Mouse (Mus musculus) heart, embryonic 14.5 days (tissue): ENCODE results near the gene Hmg20b. TPM values are rescaled to one million over a fixed set of nuclear protein-coding genes. Genes with fewer than 3 reads are reported as not detected.

Experiments used
- ATAC-seq: fragments of 200-750 bp; cut with Nextera tagmentation; 2 replicates; pipeline ENCODE4 v1.8.0; 2017; ENCODE audit warnings: low read depth, moderate TSS enrichment; ENCODE audit not compliant: insufficient number of reproducible peaks, insufficient read depth, low FRiP score
- H3K27ac ChIP-seq, 2 experiments: fragments of 200-500 bp in 1 of 2; fragments of 300-500 bp in 1 of 2; sonication (generic) in 1 of 2; replicated peaks in 1 of 2; 2 replicates each; pipeline ENCODE4 v1.5.1; 2012 to 2014; ENCODE audit warnings: low read depth in 2 of 2, low read length in 2 of 2, control low read depth in 1 of 2, mild to moderate bottlenecking in 1 of 2, mixed read lengths in 1 of 2; ENCODE audit not compliant: control insufficient read depth in 1 of 2, insufficient read depth in 1 of 2
- H3K27me3 ChIP-seq: fragments of 300-500 bp; sonication (generic); 2 replicates; pipeline ENCODE4 v1.6.1; 2014; ENCODE audit warnings: mild to moderate bottlenecking, low read length, control low read depth; ENCODE audit not compliant: control insufficient read depth, insufficient read depth
- H3K36me3 ChIP-seq: fragments of 300-500 bp; sonication (generic); 2 replicates; pipeline ENCODE4 v1.6.1; 2014; ENCODE audit warnings: mild to moderate bottlenecking, control low read depth, low read length, mixed read lengths; ENCODE audit not compliant: control insufficient read depth, insufficient read depth
- H3K4me1 ChIP-seq, 2 experiments: fragments of 200-500 bp in 1 of 2; fragments of 300-500 bp in 1 of 2; sonication (generic) in 1 of 2; 2 replicates each; pipeline ENCODE4 v1.6.1; 2012 to 2014; ENCODE audit warnings: low read length in 2 of 2, control low read depth in 1 of 2, mixed read lengths in 1 of 2; ENCODE audit not compliant: control insufficient read depth in 2 of 2, insufficient read depth in 2 of 2
- H3K4me2 ChIP-seq: fragments of 300-500 bp; sonication (generic); 2 replicates; pipeline ENCODE4 v1.6.1; 2014; ENCODE audit warnings: mild to moderate bottlenecking, low read length
- H3K4me3 ChIP-seq, 2 experiments: fragments of 200-500 bp in 1 of 2; fragments of 300-500 bp in 1 of 2; sonication (generic) in 1 of 2; 2 replicates each; pipeline ENCODE4 v1.5.1; 2012 to 2014; ENCODE audit warnings: low read length in 2 of 2, mild to moderate bottlenecking in 2 of 2, control low read depth in 1 of 2, low read depth in 1 of 2, moderate library complexity in 1 of 2; ENCODE audit not compliant: control insufficient read depth in 1 of 2, insufficient read depth in 1 of 2
- H3K9ac ChIP-seq: fragments of 300-500 bp; sonication (generic); 2 replicates; pipeline ENCODE4 v1.6.1; 2014; ENCODE audit warnings: mild to moderate bottlenecking, low read length
- H3K9me3 ChIP-seq: fragments of 300-500 bp; sonication (generic); 2 replicates; pipeline ENCODE4 v1.6.1; 2016; ENCODE audit warnings: low read length, control low read depth; ENCODE audit not compliant: control insufficient read depth
- WGBS: fragments of 180-500 bp; shearing (Covaris S2); extraction: QIAGEN DNeasy Blood & Tissue Kit; methylation state at CpG from one replicate; pipeline ENCODE4 v1.1.7; 2014; 5-methylcytosine and 5-hydroxymethylcytosine counted together
- polyA plus RNA-seq: library from polyadenylated mRNA; unstranded; fragments of >200 nt; fragmentation: Nextera tagmentation; extraction: Ambion mirVana; gene quantifications from 2 replicates; pipeline ENCODE4 v1.2.1, GENCODE M21; 2014

Gene Hmg20b
- polyA plus RNA-seq, 1 experiment from 2014 or later = 97.0 TPM

DNA sequence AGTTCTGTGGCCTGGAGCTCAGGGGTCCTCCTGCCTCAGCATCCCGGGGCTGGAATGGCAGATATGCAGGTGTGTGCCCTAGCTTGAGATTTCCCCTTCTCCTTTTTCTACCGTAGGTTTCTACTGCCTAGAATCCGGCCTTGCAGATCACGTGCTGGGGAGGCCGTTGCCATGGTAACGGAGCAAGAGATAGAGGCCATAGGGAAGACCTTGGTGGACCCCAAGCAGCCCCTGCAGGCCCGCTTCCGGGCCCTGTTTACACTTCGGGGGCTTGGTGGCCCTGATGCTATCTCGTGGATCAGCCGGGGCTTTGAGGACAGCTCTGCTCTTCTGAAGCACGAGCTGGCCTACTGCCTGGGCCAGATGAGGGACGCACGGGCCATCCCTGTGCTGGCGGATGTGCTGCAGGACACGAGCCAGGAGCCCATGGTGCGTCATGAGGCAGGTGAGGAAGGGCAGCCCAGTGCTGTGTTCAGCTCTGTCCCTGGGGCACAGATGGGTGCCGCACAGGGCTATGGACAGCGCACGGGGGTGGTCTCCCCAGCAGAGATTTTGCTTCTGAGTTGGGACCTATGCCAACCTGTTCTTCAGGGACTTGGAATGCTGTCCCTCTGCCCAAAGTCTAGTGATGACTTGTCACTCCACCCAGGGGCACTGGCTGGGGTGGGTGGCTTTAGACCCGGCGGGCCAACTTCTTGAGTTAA lies 35.5 kb upstream of the Hmg20b start:
- peaks cover 38% of the 10 kb centered on the region for H3K36me3 ChIP-seq
- H3K27me3 ChIP-seq = no peaks in the 10 kb centered on the region
- peak overlapping the region in 1 of 2 experiments; percentile 92; a peak in 1 of 4 replicates for H3K4me3 ChIP-seq
- no peak overlapping the region for H3K27ac ChIP-seq
- ATAC-seq = no peak
- H3K4me1 ChIP-seq = peaks cover 16 to 29% of the 10 kb centered on the region in 2 experiments
- WGBS = 80% methylated on average over 22 of the region's 22 CpGs
- no peaks in the 10 kb centered on the region for H3K9me3 ChIP-seq
- H3K4me2 ChIP-seq = peak overlapping the region; percentile 89
- H3K9ac ChIP-seq = no peak overlapping the region

DNA sequence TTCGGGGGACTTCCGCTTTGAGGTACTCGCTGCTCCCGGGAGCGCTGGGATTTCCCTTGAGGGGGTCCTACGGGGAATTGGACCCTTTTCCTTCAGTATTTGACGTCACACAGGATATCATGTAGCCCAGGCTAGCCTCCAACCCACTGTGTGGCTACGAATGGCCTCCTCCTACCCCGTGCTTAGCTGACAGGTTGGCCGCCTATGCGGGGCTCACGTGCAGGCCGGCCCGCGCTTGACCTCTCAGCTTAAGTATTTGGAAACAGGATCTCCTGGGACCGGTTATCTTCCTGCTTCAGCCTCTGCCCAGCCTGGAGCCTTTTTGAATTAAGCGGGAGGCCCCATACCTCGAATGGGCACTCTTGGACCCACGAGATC lies 34.3 kb upstream of the Hmg20b start:
- ATAC-seq = peak; percentile 2; the same call in 1 of the 2 replicates
- H3K4me2 ChIP-seq = peak overlapping the region; percentile 89

DNA sequence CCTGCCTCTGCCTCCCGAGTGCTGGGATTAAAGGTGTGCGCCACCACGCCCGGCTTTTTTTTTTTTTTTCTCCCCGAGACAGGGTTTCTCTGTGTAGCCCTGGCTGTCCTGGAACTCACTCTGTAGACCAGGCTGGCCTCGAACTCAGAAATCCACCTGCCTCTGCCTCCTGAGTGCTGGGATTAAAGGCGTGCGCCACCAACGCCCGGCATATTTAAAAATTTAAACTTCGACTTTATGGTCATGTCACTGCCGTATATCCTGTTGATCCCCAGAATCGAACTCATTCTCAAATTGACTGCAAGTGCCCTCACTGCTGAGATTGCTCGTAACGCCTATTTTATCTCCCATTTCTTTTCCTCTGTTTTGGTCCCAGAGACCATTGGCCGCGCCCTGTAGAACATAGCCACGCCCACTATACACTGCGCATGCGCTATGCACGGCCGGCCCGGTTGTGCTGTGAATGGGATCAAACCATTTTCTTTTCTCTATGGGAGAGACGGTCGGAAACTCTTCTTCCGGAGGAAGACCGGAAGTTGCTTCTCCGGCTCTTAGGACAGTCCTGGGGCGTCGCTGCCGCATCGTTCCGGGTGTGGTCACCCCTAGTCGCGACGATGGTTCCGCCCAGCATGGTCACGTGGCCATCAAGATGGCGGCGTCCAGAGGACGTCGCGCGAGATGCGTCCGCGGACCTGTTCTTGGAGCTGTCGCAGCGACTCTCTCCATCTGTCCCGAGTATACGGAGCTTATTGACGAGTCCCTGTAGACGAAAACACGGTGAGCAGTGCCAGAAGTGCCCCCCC lies 33.7 kb upstream of the Hmg20b start, which contains the start of the genes Dohh and Gm48551:
Gene Dohh, plus strand, starts transcription at position 627 of the 803 bp plus-strand sequence.
Gene Gm48551, plus strand, starts transcription at position 665 of the 803 bp plus-strand sequence.
- H3K9me3 ChIP-seq = no peaks in the 10 kb centered on the region
- H3K4me1 ChIP-seq = peaks cover 15 to 20% of the 10 kb centered on the region in 2 experiments
- H3K27me3 ChIP-seq = no peaks in the 10 kb centered on the region
- H3K4me2 ChIP-seq = peak within 1 kb of the TSS; percentile 89
- ATAC-seq = peak; percentile 90
- peaks cover 33% of the 10 kb centered on the region for H3K36me3 ChIP-seq
- peak within 1 kb of the TSS; percentile 72 to 86 for H3K27ac ChIP-seq
- H3K4me3 ChIP-seq = peak within 1 kb of the TSS; percentile 70 to 92
- H3K9ac ChIP-seq = peak within 1 kb of the TSS; percentile 93
- WGBS = 7% methylated on average over 53 of the region's 54 CpGs

More for the DNA sequence above, 34.3 kb upstream of the Hmg20b start:
- H3K27me3 ChIP-seq = no peaks in the 10 kb centered on the region
- peaks cover 38% of the 10 kb centered on the region for H3K36me3 ChIP-seq
- H3K9ac ChIP-seq = peak overlapping the region; percentile 93
- H3K4me3 ChIP-seq = peak overlapping the region; percentile 70 to 92
- under 1% methylated on average over 19 of the region's 19 CpGs for WGBS
- H3K27ac ChIP-seq = peak overlapping the region; percentile 72 to 86
- H3K4me1 ChIP-seq = peaks cover 16 to 24% of the 10 kb centered on the region in 2 experiments
- no peaks in the 10 kb centered on the region for H3K9me3 ChIP-seq

DNA sequence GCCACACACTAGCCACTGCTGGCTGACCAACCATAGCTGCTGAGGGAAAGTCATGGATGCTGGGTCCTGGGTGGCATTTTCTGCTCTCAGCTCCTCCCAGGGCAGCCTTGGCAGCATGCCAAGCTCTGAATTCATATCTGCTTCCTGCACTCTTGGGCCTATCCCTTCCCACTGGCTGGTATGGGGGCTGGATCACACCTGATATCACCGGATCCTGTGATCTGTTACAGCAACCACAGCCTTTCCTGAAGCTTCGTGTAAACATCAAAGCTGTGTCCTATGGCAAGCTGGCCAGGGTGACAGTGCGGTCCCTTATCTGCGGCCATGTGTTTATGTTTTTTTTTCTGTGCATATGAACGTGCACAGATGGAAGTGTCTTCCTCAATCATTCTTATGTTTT lies 31.8 kb upstream of the Hmg20b start:
- ATAC-seq = no peak
- Histone ChIP-seq H3K4me1 (peaks cover 20 to 27% of the 10 kb centered on the region in 2 experiments), H3K27me3 (no peaks in the 10 kb centered on the region), H3K27ac (peak overlapping the region; percentile 14 to 24), H3K4me2 (no peak overlapping the region), H3K36me3 (peaks cover 14% of the 10 kb centered on the region), H3K4me3 (no peak overlapping the region), H3K9me3 (no peaks in the 10 kb centered on the region), H3K9ac (peak overlapping the region; percentile 10; the same call in 1 of the 2 replicates)
- WGBS = 29% methylated on average over 5 of the region's 5 CpGs

DNA sequence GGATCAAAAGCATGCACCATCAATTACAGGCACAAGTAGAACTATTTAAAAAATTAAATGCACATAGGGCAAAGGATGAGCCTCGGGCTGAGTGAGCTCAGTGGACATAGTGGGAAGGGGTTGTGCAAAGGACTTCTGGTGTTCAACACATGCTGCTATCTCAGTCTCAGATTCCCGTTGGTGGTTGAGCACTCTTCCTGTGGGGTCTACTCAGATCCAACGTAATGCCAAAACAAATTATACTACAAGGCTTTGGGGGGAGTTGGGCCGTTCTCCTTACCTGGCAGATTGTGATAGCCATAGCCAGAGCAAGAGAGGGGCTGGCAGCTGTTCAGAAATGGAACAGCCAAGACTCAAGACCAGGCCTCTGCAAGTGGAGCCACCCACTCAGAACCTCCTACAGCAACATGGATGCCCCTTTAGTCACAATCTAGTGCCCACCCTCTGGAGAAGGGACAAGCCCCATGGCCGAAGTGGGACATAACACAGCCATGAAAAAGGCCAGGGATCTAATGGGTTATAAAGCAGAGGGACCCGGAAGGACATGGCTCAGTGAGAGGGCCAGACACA lies 29.6 kb upstream of the Hmg20b start:
- no peak overlapping the region for H3K4me3 ChIP-seq
- no peak overlapping the region for H3K4me2 ChIP-seq
- H3K4me1 ChIP-seq = peaks cover 21 to 30% of the 10 kb centered on the region in 2 experiments
- H3K9ac ChIP-seq = no peak overlapping the region
- 86% methylated on average over 6 of the region's 6 CpGs for WGBS
- ATAC-seq = no peak
- H3K9me3 ChIP-seq = no peaks in the 10 kb centered on the region
- H3K36me3 ChIP-seq = peaks cover 14% of the 10 kb centered on the region
- H3K27ac ChIP-seq = no peak overlapping the region; a peak in 1 of 4 replicates
- H3K27me3 ChIP-seq = no peaks in the 10 kb centered on the region

DNA sequence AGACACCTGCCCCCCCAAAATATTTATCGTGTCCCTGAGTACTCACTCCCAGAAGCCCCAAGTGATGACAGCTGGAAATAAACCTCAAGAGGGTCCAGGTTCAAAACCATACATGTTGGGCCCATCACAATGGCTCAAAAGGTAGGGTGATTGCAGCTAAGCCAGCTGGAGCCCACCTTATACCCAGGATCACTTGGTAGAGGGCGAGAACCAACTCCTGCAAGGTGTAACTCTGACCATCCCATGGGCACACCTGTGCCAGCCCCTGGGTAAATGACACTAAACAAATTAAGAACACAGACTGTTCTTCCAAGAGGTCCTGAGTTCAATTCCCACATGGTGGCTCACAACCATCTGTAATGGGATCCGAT lies 28.9 kb upstream of the Hmg20b start:
- Histone ChIP-seq H3K4me2 (peak overlapping the region; percentile 78), H3K4me1 (peaks cover 20 to 29% of the 10 kb centered on the region in 2 experiments), H3K9me3 (no peaks in the 10 kb centered on the region), H3K27me3 (no peaks in the 10 kb centered on the region), H3K4me3 (peak overlapping the region; percentile 67 to 71), H3K36me3 (peaks cover 20% of the 10 kb centered on the region), H3K9ac (peak overlapping the region; percentile 73), H3K27ac (peak overlapping the region; percentile 74 to 76)
- ATAC-seq = no peak
- WGBS = 62% methylated on average over 3 of the region's 3 CpGs

DNA sequence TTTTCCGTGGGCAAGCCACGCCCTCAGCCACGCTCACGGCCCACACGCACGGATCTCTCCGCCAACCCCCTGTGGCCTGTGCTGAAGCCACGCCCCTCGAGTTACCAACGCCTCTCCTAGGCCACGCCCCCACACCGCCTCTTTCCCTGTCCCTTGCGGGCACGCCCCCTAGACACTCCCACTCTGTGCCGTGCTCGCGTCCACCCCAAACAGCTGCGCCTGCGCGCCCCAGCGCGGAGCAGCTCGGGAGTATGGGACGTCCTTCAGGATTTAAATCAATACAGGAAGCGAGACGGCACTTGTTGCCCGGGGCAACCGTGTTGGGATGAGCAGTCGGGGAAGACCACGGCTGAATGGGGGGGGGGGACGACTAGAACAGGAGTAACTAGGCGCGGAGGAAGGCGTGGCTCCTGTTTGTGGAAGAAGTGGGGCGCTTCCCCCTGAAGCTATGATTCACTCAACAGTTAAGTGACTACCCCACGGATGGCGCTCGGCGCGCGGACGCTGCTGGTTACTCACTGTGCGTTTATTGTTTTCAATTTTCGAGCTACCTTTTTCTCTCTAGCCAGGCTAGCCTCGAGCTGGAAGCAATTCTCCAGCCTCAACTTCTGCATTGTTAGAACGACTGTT lies 28.4 kb upstream of the Hmg20b start:
- under 1% methylated on average over 46 of the region's 46 CpGs for WGBS
- Histone ChIP-seq H3K4me2 (peak overlapping the region; percentile 78), H3K27ac (peak overlapping the region; percentile 74 to 76), H3K36me3 (peaks cover 25% of the 10 kb centered on the region), H3K27me3 (no peaks in the 10 kb centered on the region), H3K4me3 (peak overlapping the region; percentile 71 to 87), H3K9ac (peak overlapping the region; percentile 73), H3K4me1 (peaks cover 20 to 29% of the 10 kb centered on the region in 2 experiments), H3K9me3 (no peaks in the 10 kb centered on the region)
- ATAC-seq = peak; percentile 93
